Mouse (Mus musculus) NIH3T3 (cell line): ENCODE data around the gene Tanc2.
A peak's percentile ranks its signal among the peaks of the same experiment; 100 is the strongest.

ENCODE experiments used
- DNase-seq: peaks from one replicate; pipeline ENCODE4 v3.0.0-alpha.2; 2012; ENCODE audit warnings: low read depth

Tanc2 gene

GRCm38 (mm10) chr11:105955815-105956430 lies 366.1 kb downstream of the Tanc2 start:
- peak; percentile 64 for DNase-seq

GRCm38 (mm10) chr11:105957501-105957900 lies 367.7 kb downstream of the Tanc2 start:
- DNase-seq, result no peak

GRCm38 (mm10) chr11:105958566-105958965 lies 368.8 kb downstream of the Tanc2 start:
- DNase-seq, result peak; percentile 50

DNA sequence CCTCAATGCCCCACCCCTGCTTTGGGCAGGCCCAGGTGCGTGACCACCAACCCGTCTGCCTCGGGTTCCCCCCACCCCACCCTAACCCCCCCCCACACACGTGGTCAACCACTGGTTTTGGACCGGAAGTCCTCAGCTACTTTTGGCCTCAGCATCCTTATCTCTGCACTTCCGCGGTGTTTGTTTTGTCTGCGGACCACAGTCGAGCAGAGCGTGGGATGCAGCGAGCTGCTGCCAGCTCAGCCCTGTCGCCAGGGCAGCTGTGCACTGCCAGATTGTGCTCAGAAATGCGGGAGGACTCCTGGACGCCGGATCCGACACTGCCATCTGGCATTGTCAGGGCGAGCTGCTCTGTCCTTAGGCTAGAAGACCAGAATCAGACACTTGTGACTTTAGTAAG lies 369.6 kb downstream of the Tanc2 start:
- DNase-seq, result no peak

- peak; percentile 45 for DNase-seq
These were observed 374.9 kb downstream of the Tanc2 start for GRCm38 (mm10) chr11:105964691-105965090.

DNA sequence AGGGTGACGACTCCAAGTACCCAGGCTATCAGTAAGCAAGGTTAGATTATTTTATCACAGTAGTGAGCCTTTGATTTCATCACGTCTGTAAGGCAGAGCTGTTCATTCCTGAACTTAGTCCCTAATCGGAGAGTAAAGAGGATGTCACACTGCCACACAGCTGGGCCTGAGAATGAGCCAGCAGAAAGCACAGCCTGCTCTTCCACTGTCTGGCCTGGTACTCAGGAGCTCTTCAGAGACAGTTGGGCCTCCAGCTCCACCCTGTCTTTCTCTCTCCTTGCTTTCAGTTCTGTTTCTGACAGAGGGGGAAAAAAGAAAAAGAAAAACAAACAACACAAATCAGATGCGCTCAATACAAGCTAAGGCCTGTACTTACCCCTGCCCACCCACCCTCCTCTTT lies 376.5 kb downstream of the Tanc2 start:
- DNase-seq, result no peak

- DNase-seq, result no peak
These were observed 378.2 kb downstream of the Tanc2 start, which contains the start of gene Ace for GRCm38 (mm10) chr11:105967741-105968574. TSS of gene Ace (plus strand) at chr11:105967945.

GRCm38 (mm10) chr11:105968948-105969347 lies 379.2 kb downstream of the Tanc2 start:
- DNase-seq, result no peak

- DNase-seq, result peak; percentile 80
These were observed 379.7 kb downstream of the Tanc2 start for GRCm38 (mm10) chr11:105969516-105969915.

DNA sequence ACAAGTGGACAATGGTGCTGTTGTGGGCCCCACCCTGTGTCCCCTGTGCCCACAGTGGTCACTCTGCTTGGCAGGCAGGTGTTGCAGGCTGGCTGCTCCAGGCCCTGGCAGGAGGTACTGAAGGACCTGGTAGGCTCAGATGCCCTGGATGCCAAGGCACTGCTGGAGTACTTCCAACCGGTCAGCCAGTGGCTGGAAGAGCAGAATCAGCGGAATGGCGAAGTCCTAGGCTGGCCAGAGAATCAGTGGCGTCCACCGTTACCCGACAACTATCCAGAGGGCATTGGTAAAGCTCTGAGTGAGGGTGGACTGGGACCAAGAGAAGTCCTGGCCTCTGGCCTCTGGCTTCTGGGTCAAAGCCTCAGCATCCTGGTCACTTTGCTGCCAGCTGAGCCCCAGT lies 384.8 kb downstream of the Tanc2 start:
- DNase-seq, result no peak

DNA sequence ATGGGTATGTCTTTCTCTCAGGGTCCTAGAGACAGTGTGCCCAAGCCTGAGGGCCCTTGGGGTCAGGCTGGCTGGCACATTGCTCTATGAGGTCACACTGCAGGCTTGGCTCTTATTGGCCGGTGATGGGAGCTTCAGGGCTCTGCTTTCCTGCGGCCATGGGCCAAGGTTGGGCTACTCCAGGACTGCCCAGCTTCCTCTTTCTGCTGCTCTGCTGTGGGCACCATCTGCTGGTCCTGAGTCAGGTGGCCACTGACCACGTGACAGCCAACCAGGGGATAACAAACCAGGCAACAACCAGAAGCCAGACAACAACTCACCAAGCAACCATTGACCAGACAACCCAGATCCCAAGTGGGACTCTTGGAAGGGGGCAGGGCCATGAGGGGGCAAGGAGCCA lies 385.3 kb downstream of the Tanc2 start:
- DNase-seq, result no peak

DNA sequence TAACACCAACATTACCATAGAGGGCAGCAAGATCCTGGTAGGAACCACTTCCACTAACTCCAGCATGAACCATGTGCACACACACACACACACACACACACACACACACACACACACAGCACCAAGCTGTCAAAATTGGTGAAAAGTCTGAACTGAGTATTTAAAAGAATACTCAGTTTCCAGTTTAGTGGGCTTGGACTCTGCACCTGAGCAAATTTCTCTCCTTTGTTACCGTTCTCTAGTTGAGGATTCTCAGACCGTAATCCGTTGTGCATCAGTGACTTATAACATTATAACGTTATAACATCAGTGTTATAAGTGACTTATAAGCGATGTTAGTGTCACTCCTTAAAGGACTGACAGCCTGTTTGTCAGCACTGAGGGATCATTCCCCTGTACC lies 385.9 kb downstream of the Tanc2 start:
- DNase-seq, result no peak

DNA sequence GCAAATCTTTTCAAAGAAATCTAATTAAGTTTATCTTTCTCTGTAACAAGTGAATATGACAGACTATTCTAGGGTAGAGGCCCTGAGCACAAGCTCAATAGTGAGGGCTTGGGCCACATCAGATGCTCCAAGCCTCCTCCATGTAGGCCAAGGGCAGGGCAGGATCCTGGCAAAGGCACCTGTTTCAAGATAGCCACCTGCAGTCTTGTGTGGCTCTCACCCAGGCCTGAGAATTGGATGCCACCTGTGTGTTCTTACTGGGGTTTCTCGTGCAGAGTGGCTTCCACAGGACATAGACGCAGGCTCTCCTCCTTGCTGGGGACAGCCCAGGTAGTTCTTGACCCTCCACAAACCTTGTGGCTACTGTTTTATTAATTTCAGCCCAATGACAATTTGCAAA lies 388.4 kb downstream of the Tanc2 start:
- no peak for DNase-seq

GRCm38 (mm10) chr11:105978634-105979033 lies 388.8 kb downstream of the Tanc2 start:
- no peak for DNase-seq
